Mouse (Mus musculus) kidney, embryonic 16.5 days (tissue): ENCODE measurements at regions not wholly inside any gene's neighbourhood (a gene's known extent, or its start where the extent isn't known, plus 50 kb on each side); places are given as distances from the start of the nearest gene placed in this dataset.
A peak's percentile ranks its signal among the peaks of the same experiment; 100 is the strongest.

ENCODE experiments used
- ATAC-seq: fragments of 200-750 bp; cut with Nextera tagmentation; 2 replicates; pipeline ENCODE4 v1.8.0; 2017; ENCODE audit warnings: moderate TSS enrichment; ENCODE audit not compliant: low FRiP score, low TSS enrichment
- H3K27ac ChIP-seq: fragments of 300-500 bp; sonication (generic); 2 replicates; pipeline ENCODE4 v1.5.1; 2014; ENCODE audit warnings: low read length
- H3K27me3 ChIP-seq: fragments of 300-500 bp; sonication (generic); 2 replicates; pipeline ENCODE4 v1.6.1; 2014; ENCODE audit warnings: low read length, control low read depth, mixed read lengths; ENCODE audit not compliant: insufficient read depth
- H3K36me3 ChIP-seq: fragments of 300-500 bp; sonication (generic); 2 replicates; pipeline ENCODE4 v1.6.1; 2014; ENCODE audit warnings: low read length, control low read depth, mixed read lengths; ENCODE audit not compliant: insufficient read depth
- H3K4me1 ChIP-seq: fragments of 300-500 bp; sonication (generic); 2 replicates; pipeline ENCODE4 v1.6.1; 2014; ENCODE audit warnings: low read length, control low read depth, mixed read lengths; ENCODE audit not compliant: insufficient read depth
- H3K4me2 ChIP-seq: fragments of 300-500 bp; sonication (generic); replicated peaks from 2 replicates; pipeline ENCODE4 v1.6.1; 2014; ENCODE audit warnings: low read depth, low read length
- H3K4me3 ChIP-seq: fragments of 300-500 bp; sonication (generic); 2 replicates; pipeline ENCODE4 v1.5.1; 2014; ENCODE audit warnings: mild to moderate bottlenecking, low read length
- H3K9ac ChIP-seq: fragments of 300-500 bp; sonication (generic); replicated peaks from 2 replicates; pipeline ENCODE4 v1.6.1; 2014; ENCODE audit warnings: low read length
- H3K9me3 ChIP-seq: fragments of 300-500 bp; sonication (generic); 2 replicates; pipeline ENCODE4 v1.6.1; 2016; ENCODE audit warnings: low read length, control low read depth
- WGBS: fragments of 180-500 bp; shearing (Covaris S2); extraction: QIAGEN DNeasy Blood & Tissue Kit; methylation state at CpG from one replicate; pipeline ENCODE4 v1.1.7; 2014; 5-methylcytosine and 5-hydroxymethylcytosine counted together

DNA sequence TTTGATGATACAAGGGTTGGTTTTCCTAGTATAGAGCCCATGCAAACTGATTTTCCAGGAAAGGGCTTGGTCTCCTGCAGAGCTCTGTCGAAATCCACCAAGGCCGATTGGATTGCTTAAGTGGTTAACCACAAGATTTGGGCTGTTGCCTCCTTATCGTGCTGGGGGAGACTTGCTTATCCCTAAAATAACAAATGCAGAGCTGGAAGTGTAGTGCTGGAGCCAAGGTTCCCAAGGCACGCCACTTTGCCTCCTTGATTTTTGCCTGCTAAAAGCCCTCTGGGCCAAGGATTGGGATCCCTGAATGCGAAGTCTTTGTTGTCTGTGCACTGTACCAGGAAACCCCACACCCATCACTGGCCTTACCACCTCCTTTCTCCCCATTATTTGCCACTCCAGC lies 52.8 kb upstream of the Tmem178 start:
- Histone ChIP-seq H3K4me3 (no peak overlapping the region), H3K27me3 (no peaks in the 10 kb centered on the region), H3K36me3 (no peaks in the 10 kb centered on the region), H3K9ac (no peak overlapping the region), H3K27ac (0 out of 2 replicates have a peak overlapping the region, but pooled peaks have one; percentile 6), H3K4me1 (peaks cover 12% of the 10 kb centered on the region), H3K9me3 (no peaks in the 10 kb centered on the region), H3K4me2 (no peak overlapping the region)
- no peak for ATAC-seq
- WGBS, result 61% methylated on average over 5 of the region's 5 CpGs

DNA sequence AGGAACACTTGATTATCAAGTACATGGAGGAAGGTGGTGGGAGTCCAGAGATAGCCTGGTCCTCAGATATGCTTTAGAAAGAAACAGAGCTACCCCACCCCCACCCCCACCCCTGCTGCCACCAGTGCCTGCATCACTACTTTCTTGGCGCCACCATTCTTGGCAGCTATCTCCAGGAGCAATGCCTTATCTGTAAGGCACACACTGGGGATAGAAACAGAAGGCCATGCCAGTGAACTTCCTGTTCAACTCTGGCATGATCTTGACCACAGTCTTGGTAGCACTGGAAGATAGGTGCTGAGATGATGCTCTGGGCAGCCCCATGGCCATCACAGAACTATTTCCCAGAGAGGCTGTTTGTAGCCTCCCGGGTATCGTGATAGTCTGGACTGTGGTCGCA lies 55.3 kb upstream of the Tmem178 start:
- Histone ChIP-seq H3K4me3 (no peak overlapping the region), H3K9me3 (no peaks in the 10 kb centered on the region), H3K36me3 (no peaks in the 10 kb centered on the region), H3K4me1 (peaks cover 21% of the 10 kb centered on the region), H3K27me3 (no peaks in the 10 kb centered on the region), H3K27ac (no peak overlapping the region), H3K9ac (no peak overlapping the region), H3K4me2 (no peak overlapping the region)
- no peak for ATAC-seq
- WGBS, result 93% methylated on average over 4 of the region's 4 CpGs

DNA sequence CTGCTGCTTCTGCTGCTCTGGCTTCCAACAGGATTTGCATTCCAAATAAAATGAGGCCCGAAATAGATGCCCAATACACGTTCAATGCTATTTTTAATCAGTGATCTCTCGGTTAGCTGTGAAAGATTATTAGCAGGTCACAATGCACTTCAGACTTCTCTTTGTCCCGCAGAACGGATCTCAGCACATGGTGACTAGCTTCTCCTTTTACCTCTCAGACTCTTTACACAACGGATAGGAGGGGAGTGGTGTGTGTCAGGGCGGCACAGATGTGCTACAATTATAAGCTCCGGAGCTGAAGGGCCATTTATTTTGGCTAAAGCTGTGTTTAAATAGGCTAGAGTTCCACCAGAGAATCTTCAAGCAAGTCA lies 56.7 kb upstream of the Tmem178 start:
- Histone ChIP-seq H3K27ac (no peak overlapping the region), H3K9me3 (no peaks in the 10 kb centered on the region), H3K27me3 (no peaks in the 10 kb centered on the region), H3K4me1 (peaks cover 21% of the 10 kb centered on the region), H3K36me3 (no peaks in the 10 kb centered on the region), H3K4me3 (no peak overlapping the region), H3K4me2 (peak overlapping the region; percentile 24), H3K9ac (peak overlapping the region; percentile 19; the same call in 1 of the 2 replicates)
- 12% methylated on average over 8 of the region's 8 CpGs for WGBS
- ATAC-seq, result peak; percentile 50; the same call in 1 of the 2 replicates

DNA sequence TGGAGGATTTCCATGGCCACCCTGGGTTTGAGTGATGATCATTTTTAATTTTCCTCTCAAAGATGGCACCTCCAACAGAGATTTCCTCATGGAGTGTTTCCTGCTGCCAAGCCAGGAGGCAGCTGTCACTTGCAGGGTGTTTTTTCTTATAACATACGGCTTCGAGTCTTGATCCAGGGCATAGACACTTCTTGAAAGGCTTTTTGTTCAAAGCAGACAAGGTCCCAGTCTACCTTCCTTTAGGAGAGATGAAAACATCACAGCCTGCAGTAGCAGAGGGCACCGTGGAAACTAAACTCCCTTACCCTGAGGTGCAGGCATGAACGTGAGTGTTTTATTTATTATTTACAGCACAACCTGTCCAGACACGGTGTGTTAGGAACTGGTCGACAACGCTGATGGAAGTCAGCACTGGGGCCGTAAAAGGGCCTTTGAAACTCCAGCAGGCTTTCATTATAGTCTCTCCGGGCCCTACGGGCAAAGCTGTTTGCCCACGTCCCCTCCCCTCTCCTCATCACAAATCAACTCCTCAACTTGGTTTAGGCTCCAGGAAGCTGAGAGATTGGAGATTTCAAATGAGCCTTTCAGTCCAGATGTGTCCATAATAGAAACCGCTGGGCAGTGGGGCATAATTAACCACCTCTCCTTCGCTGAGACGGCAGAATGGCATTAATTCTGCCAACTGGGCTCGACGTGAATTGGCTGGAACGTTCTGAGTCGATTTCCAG lies 57.2 kb upstream of the Tmem178 start:
- Histone ChIP-seq H3K4me1 (peaks cover 21% of the 10 kb centered on the region), H3K4me2 (peak overlapping the region; percentile 24), H3K27me3 (no peaks in the 10 kb centered on the region), H3K27ac (no peak overlapping the region; the same call in 1 of the 2 replicates), H3K9ac (peak overlapping the region; percentile 19; the same call in 1 of the 2 replicates), H3K4me3 (no peak overlapping the region), H3K36me3 (no peaks in the 10 kb centered on the region), H3K9me3 (no peaks in the 10 kb centered on the region)
- peak; percentile 57; the same call in 1 of the 2 replicates for ATAC-seq
- 13% methylated on average over 18 of the region's 18 CpGs for WGBS

DNA sequence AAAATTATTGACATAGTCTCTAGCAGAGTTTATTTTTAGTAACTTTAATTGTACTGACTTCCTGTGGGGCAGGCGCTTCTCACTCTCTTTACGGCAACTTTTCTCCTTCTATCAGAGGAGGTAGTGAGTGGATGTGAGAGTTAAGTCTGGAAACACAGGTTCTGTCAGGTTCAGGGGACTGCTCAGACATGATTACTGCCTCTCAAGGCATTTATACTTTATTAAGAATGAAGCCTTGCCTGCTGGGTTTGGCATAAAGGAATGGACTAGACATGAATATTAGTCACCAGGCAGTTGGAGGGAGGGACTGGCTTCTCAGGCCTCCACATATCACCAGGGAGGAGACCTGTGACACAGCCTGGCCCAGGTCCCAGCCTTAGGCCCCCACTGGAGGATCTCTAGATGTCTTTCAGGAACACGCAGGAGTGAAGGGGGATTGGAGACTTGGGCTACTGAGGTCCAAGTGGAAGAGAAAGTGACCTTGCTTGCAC lies 58.2 kb upstream of the Tmem178 start:
- H3K9ac ChIP-seq, result 0 out of 2 replicates have a peak overlapping the region, but pooled peaks have one; percentile 4
- ATAC-seq, result no peak
- no peaks in the 10 kb centered on the region for H3K9me3 ChIP-seq
- H3K36me3 ChIP-seq, result no peaks in the 10 kb centered on the region
- H3K4me3 ChIP-seq, result no peak overlapping the region
- H3K4me2 ChIP-seq, result no peak overlapping the region
- H3K27me3 ChIP-seq, result no peaks in the 10 kb centered on the region
- 62% methylated on average over 3 of the region's 3 CpGs for WGBS
- H3K27ac ChIP-seq, result peak overlapping the region; percentile 4; the same call in 1 of the 2 replicates
- peaks cover 21% of the 10 kb centered on the region for H3K4me1 ChIP-seq

DNA sequence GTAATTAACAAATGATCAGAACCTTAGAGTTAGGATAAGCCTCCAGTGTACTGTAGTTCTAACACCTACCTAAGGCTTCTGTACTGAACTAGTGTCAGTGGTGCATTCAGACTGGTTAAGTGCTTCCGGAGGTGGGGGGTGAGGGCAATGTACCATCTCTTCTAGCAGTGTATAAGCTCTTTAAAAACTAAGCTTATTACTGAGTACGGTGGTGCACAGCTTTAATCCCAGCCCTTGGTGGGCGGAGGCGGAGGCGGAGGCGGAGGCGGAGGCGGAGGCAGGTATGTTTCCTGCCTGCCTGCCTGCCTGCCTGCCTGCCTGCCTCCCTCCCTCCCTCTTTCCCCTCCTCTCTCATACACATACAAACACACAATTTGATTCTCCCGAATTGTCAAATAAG lies 58.7 kb upstream of the Tmem178 start:
- ATAC-seq, result 0 out of 2 replicates have a peak, but pooled peaks have one; percentile 12
- Histone ChIP-seq H3K4me2 (no peak overlapping the region), H3K9ac (no peak overlapping the region), H3K4me1 (peaks cover 21% of the 10 kb centered on the region), H3K36me3 (no peaks in the 10 kb centered on the region), H3K27me3 (no peaks in the 10 kb centered on the region), H3K27ac (no peak overlapping the region), H3K9me3 (no peaks in the 10 kb centered on the region), H3K4me3 (no peak overlapping the region)
- WGBS, result 85% methylated on average over 9 of the region's 9 CpGs

DNA sequence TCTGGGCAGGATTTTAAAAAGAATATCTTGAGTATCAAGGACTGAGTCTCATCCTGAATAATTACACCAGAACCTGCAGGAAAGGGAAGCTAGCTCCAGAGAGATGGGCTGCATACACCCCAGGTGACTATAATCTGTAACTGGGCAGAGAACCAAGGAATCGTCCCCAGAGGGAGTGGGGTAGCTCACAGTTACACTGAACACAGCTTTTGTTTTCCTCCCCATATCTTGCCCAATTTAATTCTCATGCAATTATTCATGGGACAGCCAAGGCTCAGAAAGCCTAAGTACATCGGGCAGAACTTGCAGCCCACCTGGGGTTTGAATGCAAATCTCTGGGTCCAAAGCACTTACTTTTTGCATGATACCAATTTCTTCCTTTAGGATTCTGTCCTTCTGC lies 59.5 kb upstream of the Tmem178 start:
- no peaks in the 10 kb centered on the region for H3K9me3 ChIP-seq
- no peaks in the 10 kb centered on the region for H3K36me3 ChIP-seq
- H3K27me3 ChIP-seq, result no peaks in the 10 kb centered on the region
- no peak overlapping the region for H3K4me3 ChIP-seq
- no peak overlapping the region for H3K9ac ChIP-seq
- 78% methylated on average over 2 of the region's 2 CpGs for whole genome bisulfite sequencing
- no peak for ATAC-seq
- H3K27ac ChIP-seq, result no peak overlapping the region
- H3K4me2 ChIP-seq, result no peak overlapping the region
- peaks cover 21% of the 10 kb centered on the region for H3K4me1 ChIP-seq

DNA sequence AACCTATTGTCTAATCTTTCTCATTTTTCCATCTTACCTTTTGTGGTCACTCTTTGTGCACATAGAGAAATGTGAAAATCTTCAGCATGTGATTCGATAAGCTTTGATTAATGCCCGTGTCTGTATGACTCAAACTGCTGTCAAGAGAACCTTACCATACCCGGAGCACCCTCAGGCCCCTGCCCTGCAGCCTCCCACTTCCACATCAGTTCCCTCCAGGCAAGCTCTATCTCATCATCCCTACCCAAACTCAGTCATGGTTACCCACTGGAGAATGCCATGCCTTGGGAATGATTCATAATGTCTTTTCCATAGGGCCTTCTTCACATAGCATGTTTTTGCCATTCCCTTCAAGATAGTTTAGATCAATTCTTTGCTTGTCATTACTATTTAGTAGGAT lies 62.0 kb upstream of the Tmem178 start:
- H3K4me2 ChIP-seq, result no peak overlapping the region
- WGBS, result 82% methylated on average over 3 of the region's 3 CpGs
- no peaks in the 10 kb centered on the region for H3K36me3 ChIP-seq
- H3K9ac ChIP-seq, result no peak overlapping the region
- H3K4me3 ChIP-seq, result no peak overlapping the region
- ATAC-seq, result no peak
- no peaks in the 10 kb centered on the region for H3K27me3 ChIP-seq
- no peak overlapping the region for H3K27ac ChIP-seq
- H3K9me3 ChIP-seq, result no peaks in the 10 kb centered on the region
- peaks cover 13% of the 10 kb centered on the region for H3K4me1 ChIP-seq

DNA sequence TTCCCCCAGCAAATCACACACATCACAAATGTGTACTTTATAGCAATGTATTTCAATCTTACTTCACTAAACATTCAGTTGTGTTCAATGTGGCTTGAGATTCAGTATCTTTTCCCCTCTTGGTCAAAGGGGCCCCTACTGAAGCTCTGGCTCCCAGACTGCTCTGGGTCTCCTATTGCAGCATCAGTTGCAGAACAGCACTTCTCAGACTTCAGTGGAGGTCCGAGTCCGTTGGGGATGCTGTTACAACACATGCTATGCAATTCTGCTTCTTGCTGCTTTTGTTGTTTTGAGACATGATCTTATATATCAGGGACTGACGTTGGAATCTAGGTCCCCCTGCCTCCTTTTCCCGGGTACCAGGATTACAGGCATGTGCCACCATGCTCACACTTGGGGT lies 64.1 kb upstream of the Tmem178 start:
- Histone ChIP-seq H3K36me3 (no peaks in the 10 kb centered on the region), H3K27ac (no peak overlapping the region), H3K9me3 (no peaks in the 10 kb centered on the region), H3K4me2 (no peak overlapping the region), H3K4me3 (no peak overlapping the region), H3K27me3 (no peaks in the 10 kb centered on the region), H3K9ac (no peak overlapping the region), H3K4me1 (no peaks in the 10 kb centered on the region)
- WGBS, result 53% methylated on average over 4 of the region's 4 CpGs
- ATAC-seq, result no peak

DNA sequence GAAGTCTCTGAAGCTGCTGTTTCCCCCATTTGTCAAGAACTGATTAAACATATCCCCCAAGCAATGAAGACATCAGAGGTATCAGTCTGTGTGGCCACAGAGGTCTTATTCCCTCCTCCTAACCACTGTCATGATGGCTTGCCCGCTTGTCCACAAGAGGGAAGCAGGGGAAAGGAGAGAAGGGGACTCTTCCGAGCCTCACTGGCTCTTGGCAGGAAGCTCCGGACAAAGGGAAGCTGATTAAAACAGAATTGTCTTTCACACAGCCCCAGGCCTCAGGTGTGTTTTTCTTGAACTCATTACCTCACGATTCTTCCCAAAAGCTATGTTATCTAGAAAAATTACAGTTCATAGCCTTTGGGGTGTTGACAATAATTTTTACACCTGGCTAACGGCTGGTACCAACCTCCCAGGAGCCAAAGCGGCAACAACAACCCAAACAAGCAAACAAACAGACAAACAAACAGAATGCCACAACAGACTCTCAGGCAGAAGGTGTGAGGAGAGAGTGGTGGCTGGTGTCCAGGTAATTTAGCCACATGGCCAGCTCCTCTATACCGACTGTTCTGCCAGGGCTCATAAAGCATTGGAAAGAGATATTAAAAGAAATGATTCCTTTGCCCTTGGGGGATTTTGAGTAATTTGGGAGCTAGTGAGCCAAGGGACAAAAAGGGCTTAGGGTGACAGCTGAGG lies 68.9 kb upstream of the Tmem178 start:
- Histone ChIP-seq H3K4me2 (no peak overlapping the region), H3K4me3 (no peak overlapping the region), H3K27me3 (no peaks in the 10 kb centered on the region), H3K9me3 (no peaks in the 10 kb centered on the region), H3K36me3 (no peaks in the 10 kb centered on the region), H3K9ac (no peak overlapping the region), H3K4me1 (no peaks in the 10 kb centered on the region), H3K27ac (no peak overlapping the region)
- WGBS, result 42% methylated on average over 7 of the region's 7 CpGs
- peak; percentile 61; the same call in 1 of the 2 replicates for ATAC-seq
